Mouse (Mus musculus) forelimb bud, embryonic 11.5 days (tissue): ENCODE measurements around the gene Emx1.

Experiments used
- DNase-seq: peaks from one replicate; pipeline ENCODE4 v3.0.0-alpha.2; 2012; ENCODE audit warnings: low read depth, low spot score

The Emx1 gene

DNA sequence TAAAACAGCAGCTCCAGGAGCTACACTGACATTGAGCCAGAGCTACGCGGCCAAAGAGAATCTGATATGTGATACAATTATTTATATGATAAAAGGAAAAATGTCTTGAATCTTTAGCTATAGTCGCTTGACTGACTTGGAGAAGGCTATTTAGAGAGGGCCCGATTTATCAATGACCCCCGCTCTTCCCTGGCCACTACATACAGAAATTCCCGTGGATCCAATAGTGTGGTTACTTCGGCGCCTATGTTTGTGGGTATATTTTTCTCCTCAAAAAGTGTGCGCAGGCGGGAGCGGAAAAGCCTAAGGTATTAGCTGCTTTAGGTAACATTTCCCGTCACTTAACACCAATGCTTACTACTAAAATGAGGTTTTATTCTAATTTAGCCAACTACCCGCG, 2.1 kb downstream of the Emx1 start:
- no peak for DNase-seq

DNA sequence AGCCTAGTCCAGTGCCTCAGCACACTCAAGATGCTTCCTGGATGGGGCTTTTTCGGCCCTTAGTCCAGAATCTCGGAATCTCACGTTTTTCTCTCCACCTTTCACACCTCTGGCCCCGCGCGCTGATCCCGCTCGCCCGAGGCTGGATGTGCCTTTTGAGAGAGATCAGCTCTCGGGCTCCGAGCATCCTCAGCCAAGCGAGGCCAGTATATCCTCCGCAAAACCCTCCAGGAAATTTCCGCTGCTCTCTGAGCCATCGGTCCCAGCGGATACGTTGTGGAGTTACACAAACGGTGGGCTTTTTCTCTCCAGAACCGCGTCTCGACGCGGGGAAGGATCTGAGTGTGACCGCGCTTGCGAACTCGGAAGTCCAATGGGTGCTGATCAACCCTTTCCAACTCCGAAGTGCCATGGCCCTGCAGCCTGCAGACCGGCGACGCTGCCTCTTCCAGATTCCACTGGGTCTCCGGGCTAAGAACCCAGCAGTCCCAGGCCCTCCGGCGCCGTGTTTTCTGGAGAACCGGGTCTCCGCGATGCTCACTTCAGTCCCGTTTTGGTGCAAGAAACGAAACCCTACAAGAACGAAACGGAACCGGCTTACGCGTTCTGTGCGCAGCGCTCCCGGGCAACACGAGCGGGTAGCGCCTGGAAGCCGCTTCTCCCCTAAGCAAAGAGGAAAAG, 2.8 kb downstream of the Emx1 start:
- DNase-seq: peak; percentile 48

DNA sequence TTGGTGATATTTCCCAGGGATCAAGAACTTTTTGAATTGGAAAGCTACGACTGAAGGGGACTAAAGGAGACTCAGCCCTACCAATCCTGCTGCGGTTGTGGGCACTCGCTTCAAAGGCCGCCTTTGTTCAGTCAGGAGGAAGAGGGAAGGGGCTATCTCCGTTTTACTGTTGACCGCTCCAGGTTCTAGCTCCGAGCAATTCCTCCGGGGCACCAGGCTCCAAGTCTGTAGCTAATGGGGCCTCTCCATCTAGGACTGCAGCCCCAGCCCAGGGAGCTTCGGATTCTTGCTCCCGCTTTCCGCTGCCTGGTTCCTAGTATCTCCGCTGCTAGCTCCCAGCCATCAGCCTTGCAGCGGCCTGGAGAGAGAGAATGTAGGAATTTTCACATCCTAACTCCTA, 3.4 kb downstream of the Emx1 start:
- DNase-seq: peak; percentile 44

DNA sequence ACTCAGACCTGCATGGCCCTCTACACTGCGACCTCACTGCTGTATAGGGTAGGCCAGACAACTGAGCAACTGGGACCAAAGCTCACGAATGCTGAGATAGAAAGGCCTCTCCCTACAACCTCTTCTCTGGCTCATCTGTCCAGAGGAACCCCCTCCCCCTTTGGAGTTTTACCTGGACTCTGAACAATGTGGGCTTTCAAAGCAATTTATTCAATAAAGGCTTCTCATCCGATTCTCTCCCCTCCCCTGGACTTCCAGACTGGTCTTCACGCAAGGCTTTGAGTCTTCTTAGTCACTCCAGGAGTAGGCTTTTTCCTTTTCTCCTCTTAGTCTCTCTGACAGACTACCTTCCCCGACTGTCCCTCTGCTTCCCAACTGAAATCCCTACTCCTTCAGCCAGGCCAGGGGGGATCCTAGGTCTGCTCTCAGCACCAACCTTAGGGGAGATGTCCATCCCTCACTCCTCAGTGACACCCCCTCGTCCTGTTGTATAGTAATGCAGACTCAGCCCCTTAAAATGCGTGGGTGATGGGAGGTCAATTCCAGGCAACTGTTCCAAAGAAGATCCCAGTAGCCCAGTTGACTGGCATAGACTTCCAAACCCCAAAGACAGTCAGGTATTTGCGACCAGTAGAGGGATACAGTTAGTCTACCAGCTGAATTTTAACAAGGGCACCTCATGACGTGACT, 4.7 kb downstream of the Emx1 start:
- no peak for DNase-seq

DNA sequence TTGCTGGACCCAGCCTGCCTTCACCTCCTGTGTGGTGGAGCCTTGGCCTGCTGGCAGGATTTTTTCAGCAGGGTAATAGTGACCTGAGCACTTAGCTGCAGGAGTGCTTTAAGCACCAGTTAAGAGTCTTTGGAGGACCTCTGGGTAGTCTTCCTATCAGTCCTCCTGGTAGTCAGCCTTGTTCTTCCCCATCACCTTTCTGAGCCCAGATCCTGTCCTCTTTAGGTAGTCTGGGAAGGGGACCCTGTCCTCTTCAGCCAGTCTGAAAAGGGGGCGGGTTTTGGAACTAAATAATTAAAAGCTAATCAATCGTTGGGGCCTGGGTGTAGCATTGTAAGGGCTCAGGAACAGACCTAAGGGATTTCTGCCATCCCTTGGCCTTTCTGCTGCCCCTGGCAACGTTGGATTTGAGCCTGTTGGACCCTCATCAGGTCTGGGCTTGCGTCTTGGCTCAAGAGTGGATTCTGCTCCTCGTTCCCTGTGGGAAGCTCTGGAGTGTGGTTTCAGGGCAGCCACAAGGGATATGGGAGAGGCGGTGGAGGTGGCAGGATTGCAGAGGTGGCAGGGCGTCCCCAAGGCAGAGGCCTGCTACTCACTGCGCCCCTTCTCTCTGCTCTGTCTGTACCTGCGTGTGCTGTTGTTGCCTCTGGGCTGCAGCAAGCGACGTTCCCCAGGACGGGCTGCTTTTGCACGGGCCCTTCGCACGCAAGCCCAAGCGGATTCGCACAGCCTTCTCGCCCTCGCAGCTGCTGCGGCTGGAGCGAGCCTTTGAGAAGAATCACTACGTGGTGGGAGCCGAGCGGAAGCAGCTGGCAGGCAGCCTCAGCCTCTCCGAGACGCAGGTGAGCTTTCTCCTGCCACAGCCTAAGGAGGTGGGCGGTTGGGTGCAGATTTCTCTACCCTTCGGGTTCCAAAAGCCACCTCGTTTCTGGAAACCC, 6.4 kb downstream of the Emx1 start:
- DNase-seq: no peak

DNA sequence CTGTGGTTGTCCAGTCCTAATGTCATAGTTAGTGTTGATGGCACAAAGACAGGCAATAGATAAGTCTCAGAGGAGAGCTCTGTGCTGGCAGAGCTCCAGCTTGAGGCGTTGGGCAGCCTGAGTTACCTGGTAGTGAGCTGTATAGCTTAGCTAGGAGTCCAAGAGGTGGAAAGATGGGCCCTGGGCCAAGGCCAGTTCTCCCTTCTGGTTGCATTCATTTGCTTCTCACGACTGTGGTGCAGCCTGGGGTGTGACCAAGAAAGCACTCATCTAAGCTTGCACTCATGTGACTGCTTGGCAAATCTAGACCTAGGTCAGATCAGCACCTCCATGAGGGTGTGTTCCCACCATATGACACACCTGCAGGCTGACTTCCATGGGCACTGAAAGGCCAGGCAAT, 10.7 kb downstream of the Emx1 start:
- no peak for DNase-seq

DNA sequence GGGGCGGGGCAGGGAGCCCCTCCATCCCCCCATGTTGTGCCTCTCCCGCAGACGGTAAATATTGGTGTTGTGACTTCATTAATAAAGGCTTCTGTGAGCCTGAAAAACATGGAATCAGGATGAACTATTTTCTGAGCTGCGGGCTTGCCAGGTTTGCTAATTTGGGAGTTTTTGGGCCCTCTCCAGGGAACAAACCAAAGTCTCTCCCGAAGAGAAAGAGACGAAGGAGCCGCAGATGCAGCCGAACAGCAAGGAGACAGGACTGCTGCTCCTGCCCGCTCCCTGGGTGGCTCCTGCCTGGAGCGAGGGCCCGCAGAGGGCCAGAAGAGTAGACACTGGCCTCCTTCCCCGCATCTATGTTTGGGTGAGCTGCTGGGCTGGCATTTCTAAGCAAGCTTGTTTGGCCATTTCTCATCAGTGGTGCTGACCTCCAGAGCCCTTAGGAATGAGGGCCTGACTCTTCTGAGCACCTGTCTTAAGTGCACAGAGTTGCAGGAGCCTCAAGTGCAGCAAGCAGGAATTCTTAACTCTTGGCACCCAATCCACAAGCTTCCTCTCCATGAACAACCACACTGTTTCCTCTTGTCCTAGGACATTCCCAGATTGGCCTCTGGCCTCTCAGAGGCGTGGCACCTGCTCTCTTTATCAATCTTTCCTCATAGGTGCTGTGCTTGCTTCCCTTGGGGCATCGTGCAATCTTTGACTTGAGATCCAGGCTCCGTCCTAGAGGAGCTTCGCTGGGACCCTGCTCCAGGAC, 19.1 kb downstream of the Emx1 start:
- DNase-seq: no peak

DNA sequence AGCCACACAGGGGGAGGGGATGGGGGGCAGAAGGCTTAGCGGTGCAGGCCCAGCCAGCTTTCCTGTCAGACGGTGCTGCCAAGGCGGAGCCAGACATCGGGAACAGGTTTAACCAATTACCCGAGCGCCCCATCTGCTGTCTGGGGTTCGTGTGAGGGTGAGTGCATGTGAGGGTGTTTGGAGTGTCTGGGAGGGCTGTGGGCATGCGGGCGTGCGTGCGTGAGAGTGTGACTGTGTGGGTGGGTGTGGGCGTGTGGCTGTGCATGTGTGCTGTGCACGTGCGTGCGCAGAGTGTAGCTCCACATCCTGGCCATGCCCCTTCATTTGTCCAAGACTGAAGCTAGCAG, 19.7 kb downstream of the Emx1 start:
- DNase-seq: no peak

DNA sequence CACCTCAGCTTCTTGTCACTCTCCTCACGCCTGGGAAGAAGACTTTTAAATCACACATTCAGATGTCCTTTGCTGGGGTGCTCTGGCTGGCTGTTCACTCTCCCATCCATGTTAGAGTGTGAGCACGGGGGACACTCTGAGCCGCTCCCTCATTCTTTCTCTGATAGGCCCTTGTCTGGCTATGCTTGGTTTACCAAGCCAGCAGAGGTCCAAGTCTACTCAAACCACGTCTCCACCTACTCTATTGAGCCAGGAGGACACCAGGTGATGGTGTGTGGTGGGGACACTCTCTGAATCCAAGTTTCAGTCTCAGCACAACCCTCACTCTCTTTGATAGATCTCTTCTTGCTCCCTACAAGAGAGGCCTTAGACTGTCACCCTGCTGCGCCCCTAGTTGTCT, 20.1 kb downstream of the Emx1 start:
- DNase-seq: no peak

DNA sequence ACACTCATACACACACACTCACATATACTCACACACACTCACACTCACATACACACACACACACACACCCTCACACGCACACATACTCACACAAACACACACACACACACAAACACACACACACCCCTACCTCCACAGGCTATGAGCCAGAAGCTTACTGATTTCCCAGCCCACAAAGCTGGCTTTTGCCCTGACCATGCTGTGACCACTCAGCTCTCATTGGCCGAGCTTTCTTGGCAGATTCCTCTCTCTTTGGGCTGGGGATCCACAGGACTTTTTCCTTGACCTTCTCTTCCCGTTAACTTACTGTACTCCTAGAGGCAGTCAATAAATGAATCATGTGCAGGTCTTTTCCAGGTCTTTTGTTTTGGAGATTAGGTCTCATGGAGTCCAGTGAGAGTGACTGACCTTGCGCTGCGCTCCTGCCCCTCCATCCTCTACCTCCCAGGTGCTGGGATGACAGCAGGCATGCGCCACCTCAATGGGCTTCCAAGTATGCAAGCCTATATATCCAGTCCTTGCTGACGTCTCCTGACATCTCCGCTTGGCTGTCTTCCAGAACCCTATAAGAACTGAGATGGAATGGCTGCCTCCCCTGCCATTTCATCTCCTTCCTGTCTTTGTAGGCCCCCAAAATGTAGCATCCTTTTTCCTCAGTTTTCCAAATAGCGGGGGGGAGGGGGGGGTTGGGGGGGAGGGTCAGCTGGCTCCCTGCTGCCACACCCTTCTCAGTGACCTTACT, 22.2 kb downstream of the Emx1 start:
- DNase-seq: no peak

DNA sequence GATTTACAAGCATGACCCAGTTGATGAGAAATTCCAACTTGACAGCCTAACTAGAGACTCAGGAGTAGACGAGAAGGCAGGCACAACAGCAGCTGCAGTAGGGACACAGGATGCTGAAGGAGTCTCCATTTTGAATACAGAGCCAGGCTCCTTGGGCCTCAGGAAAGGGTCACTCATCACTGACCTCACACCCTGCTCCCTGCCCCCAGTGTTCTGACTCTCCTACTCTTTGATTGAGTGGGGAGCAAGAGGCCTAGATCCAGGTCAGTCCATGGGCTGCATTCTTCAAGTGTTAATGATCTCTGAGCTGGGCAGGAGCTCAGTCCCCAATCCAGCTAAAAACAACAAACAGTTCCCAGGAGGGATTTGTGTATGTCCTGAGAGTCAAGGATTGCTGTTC, 23.4 kb downstream of the Emx1 start:
- no peak for DNase-seq

DNA sequence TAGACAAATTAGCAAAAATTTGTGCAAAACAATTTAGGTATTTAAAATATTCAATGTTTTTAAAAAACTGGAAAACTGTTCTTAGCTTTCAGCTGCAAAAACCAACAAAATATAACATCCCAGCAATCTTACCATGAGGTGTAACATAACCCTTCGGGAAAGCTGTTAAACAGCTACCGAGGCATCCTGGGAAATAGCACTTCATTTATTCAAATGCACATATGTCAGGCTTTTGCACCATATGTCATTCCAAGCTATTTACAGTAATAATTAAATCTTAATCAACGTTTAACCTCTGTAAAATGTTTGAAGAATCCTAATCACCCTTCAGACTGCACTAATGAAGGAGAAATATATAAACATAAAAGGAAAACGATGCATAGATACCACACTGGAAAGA, 31.0 kb downstream of the Emx1 start:
- no peak for DNase-seq

DNA sequence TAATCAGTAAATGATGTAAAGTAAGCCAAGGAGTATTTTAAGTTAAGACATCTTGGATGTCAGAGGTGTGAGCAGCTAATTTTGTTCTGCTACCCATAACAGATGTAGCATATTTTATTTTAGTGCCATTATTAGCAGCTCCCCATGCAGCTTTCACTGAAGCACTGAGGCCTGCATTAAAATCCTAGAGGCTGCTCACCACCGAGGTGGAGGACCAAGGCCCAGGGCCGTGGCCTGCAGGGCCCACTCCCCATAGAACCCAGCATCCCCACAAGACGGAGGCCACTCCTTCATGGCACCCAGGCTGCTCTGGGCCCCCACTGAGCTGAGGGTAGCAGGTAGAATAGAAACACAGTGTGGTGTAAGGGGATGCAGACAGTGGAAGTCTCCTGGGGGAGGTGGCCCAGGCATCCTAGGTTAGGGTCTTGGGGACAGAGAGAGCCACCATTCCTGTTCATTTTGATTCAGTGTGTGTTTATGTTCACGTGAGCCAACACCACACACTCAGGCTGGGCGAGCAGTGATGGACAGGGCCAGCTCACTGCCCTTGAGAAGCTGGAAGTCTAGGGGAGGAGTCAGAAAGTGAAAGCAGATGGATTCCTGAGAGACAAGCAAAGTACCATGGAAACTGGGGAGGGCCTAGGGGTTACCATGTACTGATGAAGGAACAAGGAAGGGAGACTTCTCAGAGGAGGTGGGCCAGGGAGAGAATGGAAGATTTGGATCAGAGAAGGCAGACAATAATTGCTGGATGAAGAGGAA, 31.6 kb downstream of the Emx1 start:
- DNase-seq: no peak

DNA sequence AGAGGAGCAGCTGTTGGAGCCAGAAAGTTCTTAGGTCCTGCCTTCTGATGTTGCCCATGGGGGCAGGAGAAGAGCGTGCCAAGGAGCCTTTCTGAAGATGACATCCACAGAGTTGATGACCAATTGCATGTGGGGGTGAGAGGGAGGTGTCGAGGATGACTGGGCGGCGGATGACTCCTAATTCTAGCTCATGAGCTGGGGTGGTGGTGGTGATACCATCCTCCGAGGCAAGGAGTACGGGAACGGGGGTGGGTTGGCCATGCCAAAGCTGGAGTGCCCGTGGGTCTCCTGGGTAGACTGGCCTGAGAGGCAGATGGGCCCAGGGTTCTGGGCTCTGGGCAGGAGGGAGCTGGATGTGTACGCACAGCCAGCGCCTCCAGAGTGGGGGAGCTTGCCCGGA, 32.5 kb downstream of the Emx1 start:
- no peak for DNase-seq

DNA sequence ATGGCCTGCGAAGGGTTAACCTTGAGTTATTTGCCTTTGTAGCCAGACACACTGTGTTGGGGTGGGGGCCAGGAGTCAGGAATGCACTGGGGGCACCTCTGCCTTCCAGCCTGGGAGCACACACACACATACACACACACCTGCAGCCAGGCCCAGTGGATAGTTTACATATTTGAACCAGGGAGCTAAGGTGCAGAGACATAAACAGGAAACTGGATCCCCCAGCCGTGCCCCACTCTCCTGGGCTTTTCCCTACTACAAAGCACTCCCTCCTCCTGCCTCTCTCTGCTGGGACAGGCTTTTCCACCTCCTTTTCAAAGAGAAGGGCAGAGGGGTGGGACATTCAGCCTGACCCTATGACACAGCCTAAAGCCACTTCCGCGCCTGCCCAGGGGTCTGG, 33.7 kb downstream of the Emx1 start:
- DNase-seq: peak; percentile 49

DNA sequence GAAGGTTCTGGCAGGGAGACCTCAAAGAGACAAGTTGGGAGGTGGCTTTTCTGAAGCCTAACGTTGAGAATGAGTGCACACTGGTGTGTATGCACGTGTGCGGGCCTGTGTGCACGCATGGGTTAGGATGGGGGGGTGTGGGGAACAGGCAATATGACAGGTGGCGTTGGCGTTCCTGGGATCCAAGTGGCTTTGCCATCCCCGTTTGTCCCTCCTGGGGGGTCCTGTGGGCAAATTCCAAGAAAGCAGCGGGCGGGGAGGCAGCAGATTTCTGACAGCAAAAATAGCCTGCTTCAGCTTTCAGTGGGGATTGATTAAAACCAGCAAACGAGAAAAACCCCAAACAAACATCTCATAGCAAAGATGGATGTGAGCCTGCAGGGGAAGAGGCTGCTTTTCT, 35.3 kb downstream of the Emx1 start:
- no peak for DNase-seq

DNA sequence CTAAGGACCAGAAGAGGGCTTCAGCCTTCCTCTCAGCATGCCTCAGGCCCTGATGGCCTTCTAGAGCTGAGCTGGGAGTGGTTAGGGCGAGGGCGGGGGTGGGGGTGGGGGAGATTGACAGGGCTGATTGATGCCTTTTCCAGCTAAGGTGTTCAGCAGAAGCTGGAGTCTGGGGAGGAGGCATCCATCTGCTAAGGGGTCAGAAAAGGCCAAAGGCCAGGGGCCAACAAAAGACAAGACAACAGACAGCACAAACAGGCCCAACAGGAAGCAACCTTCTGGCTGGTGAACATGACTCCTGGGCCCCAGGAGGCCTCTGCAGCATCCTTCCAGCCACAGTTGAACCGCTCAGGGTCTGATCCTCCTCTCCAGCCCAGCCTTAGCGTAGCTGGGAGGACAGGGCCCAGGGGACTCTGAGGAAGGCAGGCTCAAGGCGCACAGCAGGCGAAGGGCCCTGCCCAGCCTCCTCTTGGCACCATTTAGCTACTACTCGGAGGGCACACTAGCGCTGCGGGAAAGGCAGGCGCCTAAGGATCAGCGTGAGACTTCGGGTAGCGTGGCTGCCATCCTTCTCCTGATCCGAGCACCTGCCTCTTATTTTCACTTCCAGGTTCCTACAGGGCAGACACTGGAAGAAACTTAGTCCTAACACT, 36.4 kb downstream of the Emx1 start:
- DNase-seq: no peak

DNA sequence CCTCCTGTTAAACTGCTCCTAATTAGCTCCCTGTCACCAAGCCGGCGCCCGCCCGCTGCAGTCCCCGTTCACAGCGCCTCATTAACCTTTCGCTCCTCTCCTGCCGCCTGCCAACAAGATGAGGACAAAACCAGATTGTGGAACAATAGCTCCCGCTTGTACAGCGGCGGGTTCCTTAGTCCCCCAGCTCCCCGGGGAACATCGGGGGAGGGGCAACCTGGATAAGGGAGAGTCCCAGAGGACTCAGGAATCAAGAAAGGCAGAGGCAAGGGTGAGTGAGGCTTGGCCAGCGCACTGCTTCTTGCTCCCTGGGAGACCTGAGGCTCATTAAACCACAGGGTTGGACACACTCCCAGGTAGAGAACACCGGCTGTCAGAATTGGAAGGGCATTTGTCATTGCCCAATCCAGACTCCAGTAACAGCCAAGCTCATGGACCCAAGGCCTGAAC, 37.2 kb downstream of the Emx1 start:
- no peak for DNase-seq

DNA sequence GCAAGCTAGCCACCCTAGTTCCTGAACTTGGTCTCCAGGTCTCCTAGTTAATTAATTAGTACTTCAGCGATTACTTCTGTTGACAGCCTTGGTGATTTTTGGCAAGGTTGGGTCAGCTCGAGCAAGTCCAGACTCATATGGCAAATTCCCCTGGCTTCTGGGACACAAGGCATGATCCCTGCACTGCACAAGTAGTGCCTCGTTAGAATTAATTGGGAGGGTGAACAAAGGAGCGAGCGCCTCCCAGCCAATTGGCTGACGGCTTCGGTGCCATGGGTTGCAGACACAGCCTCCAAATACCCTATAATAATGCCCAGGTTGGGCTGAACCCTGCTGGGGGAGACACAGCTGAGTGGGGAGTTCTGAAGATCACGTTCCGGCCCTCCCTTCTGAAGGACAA, 39.3 kb downstream of the Emx1 start:
- no peak for DNase-seq

DNA sequence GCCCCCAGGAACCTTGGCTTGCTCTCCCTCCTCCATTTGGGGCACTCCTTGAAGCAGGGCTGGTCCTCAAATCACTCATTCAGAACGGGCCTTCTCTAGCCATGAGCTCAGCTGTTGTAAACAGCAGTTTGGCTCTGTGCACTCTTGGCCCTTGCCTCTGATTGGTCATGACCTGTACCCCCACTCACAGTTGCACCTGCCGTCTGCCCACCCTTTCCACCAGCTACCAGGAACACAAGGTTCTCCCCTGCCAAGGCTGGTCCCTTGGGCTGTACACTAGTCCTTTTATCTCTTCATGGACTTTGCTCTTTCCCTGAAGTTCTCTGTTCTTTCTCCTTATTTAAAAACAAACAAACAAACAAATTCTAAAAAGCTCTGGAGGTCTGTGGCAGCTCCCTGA, 40.3 kb downstream of the Emx1 start:
- DNase-seq: no peak
